Mouse (Mus musculus) lung, adult 2 months (tissue): ENCODE data around the gene Ift74. TPM values are rescaled to one million over a fixed set of nuclear protein-coding genes. Genes with fewer than 3 reads are reported as not detected.

Source experiments
- DNase-seq: peaks from one replicate; pipeline ENCODE4 v3.0.0; 2022
- H3K4me1 ChIP-seq: fragments of 200-500 bp; 2 replicates; pipeline ENCODE4 v1.6.1; 2011; ENCODE audit warnings: low read length; ENCODE audit not compliant: control insufficient read depth, insufficient read depth
- H3K4me3 ChIP-seq: fragments of 200-500 bp; replicated peaks from 2 replicates; pipeline ENCODE3; 2011; ENCODE audit warnings: low read depth, mild to moderate bottlenecking, control low read depth, low read length; ENCODE audit errors: extremely low read depth
- CTCF ChIP-seq: fragments of 200-500 bp; IDR thresholded peaks from 2 replicates; pipeline ENCODE4 v1.5.1; 2011; ENCODE audit warnings: mild to moderate bottlenecking, low read length, control low read depth; ENCODE audit not compliant: insufficient read depth
- POLR2A ChIP-seq: fragments of 200-500 bp; IDR thresholded peaks from 2 replicates; pipeline ENCODE4 v1.6.1; 2011; ENCODE audit warnings: low read depth, mild to moderate bottlenecking, control low read depth, low read length, borderline replicate concordance; ENCODE audit errors: extremely low read depth
- WGBS: fragments of 180-500 bp; shearing (Covaris S2); methylation state at CpG from one replicate; pipeline ENCODE4 v1.1.7; 2018; 5-methylcytosine and 5-hydroxymethylcytosine counted together
- polyA plus RNA-seq: library from polyadenylated mRNA; depleted of rRNA; stranded (reverse); fragments of >200 nt; gene quantifications from 2 replicates; pipeline ENCODE4 v1.2.3, GENCODE M21; 2012; rRNA removed

Ift74 gene
- polyA plus RNA-seq, 1 experiment = 1.3 TPM

- Histone ChIP-seq H3K4me1 (no peaks in the 10 kb centered on the region), H3K4me3 (peak within 1 kb of the TSS; percentile 76)
- WGBS = 22% methylated on average over 16 of the region's 16 CpGs
- 0 out of 2 replicates have a peak, but pooled peaks have one; percentile 46 for TF ChIP-seq POLR2A
- no peak for TF ChIP-seq CTCF
- peak; percentile 31 for DNase-seq
Measured at GRCm38 (mm10) chr4:94738838-94739731, 124.8 kb downstream of the Ift74 start, which contains the start of gene Tek. Tek (plus strand) TSS chr4:94739289.

- WGBS = 46% methylated on average over 1 of the region's 1 CpGs
- TF ChIP-seq CTCF = no peak
- TF ChIP-seq POLR2A = no peak
- peaks cover 6% of the 10 kb centered on the region; the same call in 1 of the 2 replicates for H3K4me1 ChIP-seq
- peak overlapping the region; percentile 53 for H3K4me3 ChIP-seq
- no peak for DNase-seq
Measured at GRCm38 (mm10) chr4:94741824-94742223, 127.5 kb downstream of the Ift74 start.

Other genes with a start within 250 kb of the Ift74 start
- gene Gm10306, start 57.9 kb upstream of the Ift74 start, polyA plus RNA-seq = not detected in 2 replicates
- gene Caap1, start 57.7 kb upstream of the Ift74 start, polyA plus RNA-seq = 5.2 and 7.7 TPM in 2 replicates
- 36.5 and 53.0 TPM in 2 replicates for gene Plaa, start 11.2 kb upstream of the Ift74 start, polyA plus RNA-seq
- 0.03 TPM in 1 of 2 replicates, not detected in the other for gene Lrrc19, start 35.7 kb downstream of the Ift74 start, polyA plus RNA-seq
- 76.1 and 78.6 TPM in 2 replicates for gene Tek, start 124.8 kb downstream of the Ift74 start, polyA plus RNA-seq